In the genomic region with DNA sequence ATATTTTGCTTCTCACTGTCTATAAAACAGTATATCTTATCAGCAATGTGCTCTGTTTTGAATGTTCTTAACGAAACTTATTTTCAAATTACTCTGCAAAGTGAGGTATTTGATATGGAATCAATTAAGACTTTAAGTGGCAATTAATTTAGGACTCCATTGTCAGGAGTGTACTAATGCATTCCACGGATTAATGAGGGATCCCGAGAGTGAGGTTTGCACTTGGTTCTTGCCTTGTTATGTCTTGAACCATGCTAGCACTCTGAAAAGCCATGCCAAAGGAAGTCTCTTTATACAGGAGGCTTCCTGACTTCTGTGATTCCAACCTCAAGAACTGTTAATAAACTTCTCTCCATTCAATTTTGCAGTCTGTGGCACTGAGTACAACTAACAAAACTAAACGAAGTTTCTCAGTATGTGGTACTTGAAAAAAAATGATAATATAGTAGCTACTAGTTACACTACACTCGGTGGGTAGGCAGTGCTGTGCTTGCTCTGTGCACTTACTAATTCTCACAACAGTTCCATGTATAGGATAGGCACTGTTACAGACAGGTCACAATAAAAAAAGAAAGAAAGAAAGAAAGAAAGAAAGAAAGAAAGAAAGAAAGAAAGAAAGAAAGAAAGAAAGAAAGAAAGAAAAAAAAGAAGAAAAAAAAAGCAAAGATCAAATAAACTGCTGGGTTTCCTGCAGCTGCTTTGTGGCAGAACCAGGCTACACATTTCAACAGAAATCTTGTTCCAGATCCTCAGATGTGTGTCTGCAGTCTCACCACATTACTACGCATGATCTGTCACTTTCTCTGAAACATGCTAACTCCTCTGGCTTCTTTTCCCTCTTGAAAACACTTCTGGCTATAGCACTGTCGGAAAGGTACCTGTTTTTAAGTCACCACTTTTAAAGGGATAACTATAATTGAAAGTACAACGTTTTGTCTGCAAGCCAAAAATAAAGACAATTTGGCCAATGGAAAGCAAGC, we compare ENCODE assay signal across 23 mouse cellular contexts. TPM values are rescaled to one million over a fixed set of nuclear protein-coding genes. Genes with fewer than 3 reads are reported as not detected.
DNase-seq lines count a peak whose midpoint lies in the region; ATAC-seq lines count a peak whose summit lies in the region.
"Had no signal": no experiment of that assay in that cellular context is flagged by ENCODE, and none has a peak within 500 bp of the region (broad histone marks: within the 10 kb centered on the region; RNA-seq: fewer than 3 reads in every experiment).

No protein-coding gene starts in this region.

- H3K4me2 ChIP-seq in forebrain, embryonic 12.5 days: no peak overlapping the region
- H3K4me2 ChIP-seq in forebrain, embryonic 13.5 days: no peak overlapping the region
- no peak overlapping the region for H3K4me2 ChIP-seq in hindbrain, embryonic 16.5 days (ENCODE audit: low read length)
- no peak overlapping the region for H3K4me2 ChIP-seq in hindbrain, embryonic 11.5 days (replicated peaks; ENCODE audit: low read depth, low read length)
- H3K4me2 ChIP-seq: embryonic facial prominence, embryonic 15.5 days; hindbrain, embryonic 13.5 days had no signal

- H3K4me1 ChIP-seq in forebrain, embryonic 12.5 days: peaks cover 6% of the 10 kb centered on the region; the same call in 1 of the 2 replicates
- H3K4me1 ChIP-seq in forebrain, embryonic 13.5 days: peaks cover 10% of the 10 kb centered on the region
- H3K4me1 ChIP-seq in hindbrain, embryonic 16.5 days (ENCODE audit: control insufficient read depth, insufficient read depth, low read depth, low read length): no peaks in the 10 kb centered on the region; the same call in 1 of the 2 replicates
- no peaks in the 10 kb centered on the region for H3K4me1 ChIP-seq in hindbrain, embryonic 11.5 days (replicated peaks; ENCODE audit: control insufficient read depth, insufficient read depth, low read length)
- H3K4me1 ChIP-seq: embryonic facial prominence, embryonic 15.5 days; heart, embryonic 10.5 days had no signal

- no peak overlapping the region for H3K9ac ChIP-seq in forebrain, embryonic 12.5 days
- H3K9ac ChIP-seq in forebrain, embryonic 13.5 days: no peak overlapping the region
- no peak overlapping the region for H3K9ac ChIP-seq in hindbrain, embryonic 16.5 days (ENCODE audit: low read depth, low read length)
- no peak overlapping the region for H3K9ac ChIP-seq in hindbrain, embryonic 11.5 days (ENCODE audit: low read depth, low read length)
- H3K9ac ChIP-seq: embryonic facial prominence, embryonic 15.5 days; hindbrain, embryonic 13.5 days had no signal

- H3K27me3 ChIP-seq in forebrain, embryonic 12.5 days: no peaks in the 10 kb centered on the region
- H3K27me3 ChIP-seq in forebrain, embryonic 13.5 days: no peaks in the 10 kb centered on the region
- no peaks in the 10 kb centered on the region for H3K27me3 ChIP-seq in hindbrain, embryonic 16.5 days (replicated peaks; ENCODE audit: control insufficient read depth, insufficient read depth, low read length)
- H3K27me3 ChIP-seq in hindbrain, embryonic 11.5 days (ENCODE audit: control insufficient read depth, insufficient read depth, low read length): no peaks in the 10 kb centered on the region
- H3K27me3 ChIP-seq: CH12.LX; embryonic facial prominence, embryonic 15.5 days; hindbrain, embryonic 13.5 days had no signal

- no peak overlapping the region for H3K27ac ChIP-seq in forebrain, embryonic 12.5 days
- no peak overlapping the region for H3K27ac ChIP-seq in forebrain, embryonic 13.5 days
- H3K27ac ChIP-seq in hindbrain, embryonic 16.5 days (ENCODE audit: low read depth, low read length): no peak overlapping the region
- H3K27ac ChIP-seq in hindbrain, embryonic 11.5 days (ENCODE audit: low read depth, low read length): no peak overlapping the region
- H3K27ac ChIP-seq: embryonic facial prominence, embryonic 15.5 days; heart, embryonic 10.5 days; hindbrain, embryonic 13.5 days had no signal

- no peak overlapping the region for H3K4me3 ChIP-seq in forebrain, embryonic 12.5 days (replicated peaks)
- H3K4me3 ChIP-seq in forebrain, embryonic 13.5 days: no peak overlapping the region
- no peak overlapping the region for H3K4me3 ChIP-seq in hindbrain, embryonic 16.5 days (ENCODE audit: low read length)
- no peak overlapping the region for H3K4me3 ChIP-seq in hindbrain, embryonic 11.5 days (ENCODE audit: low read depth, low read length)
- H3K4me3 ChIP-seq: embryonic facial prominence, embryonic 15.5 days; erythroblast, embryonic 14.5 days; heart, embryonic 10.5 days; hindbrain, embryonic 13.5 days had no signal

- H3K9me3 ChIP-seq in forebrain, embryonic 12.5 days: no peaks in the 10 kb centered on the region
- no peaks in the 10 kb centered on the region for H3K9me3 ChIP-seq in forebrain, embryonic 13.5 days (replicated peaks)
- H3K9me3 ChIP-seq in hindbrain, embryonic 16.5 days (ENCODE audit: control insufficient read depth, low read length): no peaks in the 10 kb centered on the region
- H3K9me3 ChIP-seq in hindbrain, embryonic 11.5 days (ENCODE audit: control insufficient read depth, low read length): no peaks in the 10 kb centered on the region
- H3K9me3 ChIP-seq: embryonic facial prominence, embryonic 15.5 days; heart, embryonic 10.5 days; hindbrain, embryonic 13.5 days had no signal

- peak; percentile 57 for ATAC-seq in forebrain, embryonic 12.5 days (ENCODE audit: low FRiP score)
- no peak for ATAC-seq in forebrain, embryonic 13.5 days
- peak; percentile 54; the same call in 1 of the 2 replicates for ATAC-seq in hindbrain, embryonic 16.5 days
- no peak for ATAC-seq in hindbrain, embryonic 11.5 days (ENCODE audit: low FRiP score)
- ATAC-seq: intestine, embryonic 16.5 days had no signal

- no peak for DNase-seq in hindbrain, embryonic 11.5 days (ENCODE audit: low spot score)
- DNase-seq in brain, adult 2 months (ENCODE audit: low read depth, low spot score): peak; percentile 18
- peak; percentile 5 for DNase-seq in telencephalon, adult 2 months (ENCODE audit: low read depth, low spot score)
- no peak for DNase-seq in kidney, adult 9 months
- DNase-seq: adrenal gland, adult 2 months; adrenal gland, postnatal 25 days; cerebellum, adult 11 months; cerebellum, adult 8-10 months; cerebellum, postnatal 14 days; embryo, embryonic 11 days; gastrocnemius, postnatal 10 days; heart, adult 18-20 months; heart, postnatal 10 days; heart, postnatal 4 days had no signal

- H3K36me3 ChIP-seq in forebrain, embryonic 12.5 days (replicated peaks): no peaks in the 10 kb centered on the region
- no peaks in the 10 kb centered on the region for H3K36me3 ChIP-seq in forebrain, embryonic 13.5 days (ENCODE audit: poor library complexity, severe bottlenecking)
- no peaks in the 10 kb centered on the region for H3K36me3 ChIP-seq in hindbrain, embryonic 16.5 days (ENCODE audit: control insufficient read depth, insufficient read depth, low read length)
- H3K36me3 ChIP-seq in hindbrain, embryonic 11.5 days (ENCODE audit: control insufficient read depth, insufficient read depth, low read length): no peaks in the 10 kb centered on the region
- H3K36me3 ChIP-seq: embryonic facial prominence, embryonic 15.5 days; heart, embryonic 10.5 days had no signal

- WGBS in forebrain, embryonic 12.5 days: 40% methylated on average over 8 of the region's 8 CpGs
- 28% methylated on average over 8 of the region's 8 CpGs for WGBS in forebrain, embryonic 13.5 days
- WGBS in hindbrain, embryonic 16.5 days: 57% methylated on average over 8 of the region's 8 CpGs
- WGBS in hindbrain, embryonic 11.5 days: 76% methylated on average over 8 of the region's 8 CpGs

RNA-seq across cellular contexts. Expression of a gene that starts 36.1 kb away (rescaled TPM):
- 26.6 and 28.3 TPM in 2 replicates for polyA plus RNA-seq in forebrain, embryonic 12.5 days (2016; fragmentation: Nextera tagmentation; extraction: Ambion mirVana)
- 19.3 and 27.0 TPM in 2 replicates for polyA plus RNA-seq in forebrain, embryonic 13.5 days (2015; fragmentation: Nextera tagmentation; extraction: Ambion mirVana)
- 72.3 and 83.8 TPM in 2 replicates for polyA plus RNA-seq in hindbrain, embryonic 16.5 days (2015; fragmentation: Nextera tagmentation; extraction: Ambion mirVana)
- 26.5 and 31.0 TPM in 2 replicates for polyA plus RNA-seq in hindbrain, embryonic 11.5 days (2014; fragmentation: Nextera tagmentation; extraction: Ambion mirVana)
- polyA plus RNA-seq: erythroblast, embryonic 14.5 days had no signal

Comparison
In these comparisons a context has a peak if more than half of its experiments do, and no peak if none do; other contexts are left out.
1. ATAC-seq: peak in forebrain, embryonic 12.5 days (single experiment) and hindbrain, embryonic 16.5 days (single experiment); none in forebrain, embryonic 13.5 days (single experiment) and hindbrain, embryonic 11.5 days (single experiment).
2. DNase-seq: peak in brain, adult 2 months (single experiment) and telencephalon, adult 2 months (single experiment); none in hindbrain, embryonic 11.5 days (single experiment) and kidney, adult 9 months (single experiment).